Mouse (Mus musculus) stomach, embryonic 15.5 days (tissue): ENCODE measurements around the gene Klf7. TPM values are rescaled to one million over a fixed set of nuclear protein-coding genes. Genes with fewer than 3 reads are reported as not detected.

Source experiments
- ATAC-seq: fragments of 200-750 bp; cut with Nextera tagmentation; 2 replicates; pipeline ENCODE4 v1.8.0; 2017; ENCODE audit warnings: low read depth, moderate number of reproducible peaks, moderate TSS enrichment; ENCODE audit not compliant: insufficient read depth, low FRiP score
- H3K27ac ChIP-seq: fragments of 300-500 bp; sonication (generic); 2 replicates; pipeline ENCODE4 v1.5.1; 2015; ENCODE audit warnings: mild to moderate bottlenecking, inconsistent platforms
- H3K27me3 ChIP-seq: fragments of 300-500 bp; sonication (generic); replicated peaks from 2 replicates; pipeline ENCODE4 v1.6.1; 2015; ENCODE audit warnings: inconsistent platforms
- H3K36me3 ChIP-seq: fragments of 300-500 bp; sonication (generic); 2 replicates; pipeline ENCODE4 v1.6.1; 2015; ENCODE audit warnings: inconsistent platforms
- H3K4me1 ChIP-seq: fragments of 300-500 bp; sonication (generic); 2 replicates; pipeline ENCODE4 v1.6.1; 2015; ENCODE audit warnings: inconsistent platforms
- H3K4me2 ChIP-seq: fragments of 300-500 bp; sonication (generic); 2 replicates; pipeline ENCODE4 v1.6.1; 2015; ENCODE audit warnings: mild to moderate bottlenecking, inconsistent platforms
- H3K4me3 ChIP-seq: fragments of 300-500 bp; sonication (generic); replicated peaks from 2 replicates; pipeline ENCODE4 v1.5.1; 2015; ENCODE audit warnings: inconsistent platforms
- H3K9ac ChIP-seq: fragments of 300-500 bp; sonication (generic); 2 replicates; pipeline ENCODE4 v1.6.1; 2015; ENCODE audit warnings: inconsistent platforms
- H3K9me3 ChIP-seq: fragments of 300-500 bp; sonication (generic); 2 replicates; pipeline ENCODE4 v1.6.1; 2016; ENCODE audit warnings: inconsistent platforms
- WGBS: fragments of 180-500 bp; shearing (Covaris S2); methylation state at CpG from one replicate; pipeline ENCODE4 v1.1.7; 2015; 5-methylcytosine and 5-hydroxymethylcytosine counted together
- polyA plus RNA-seq: library from polyadenylated mRNA; unstranded; fragments of >200 nt; fragmentation: Nextera tagmentation; extraction: Ambion mirVana; gene quantifications from 2 replicates; pipeline ENCODE4 v1.2.1, GENCODE M21; 2015

Klf7 gene
- 21.5 and 24.2 TPM in 2 replicates for polyA plus RNA-seq

DNA sequence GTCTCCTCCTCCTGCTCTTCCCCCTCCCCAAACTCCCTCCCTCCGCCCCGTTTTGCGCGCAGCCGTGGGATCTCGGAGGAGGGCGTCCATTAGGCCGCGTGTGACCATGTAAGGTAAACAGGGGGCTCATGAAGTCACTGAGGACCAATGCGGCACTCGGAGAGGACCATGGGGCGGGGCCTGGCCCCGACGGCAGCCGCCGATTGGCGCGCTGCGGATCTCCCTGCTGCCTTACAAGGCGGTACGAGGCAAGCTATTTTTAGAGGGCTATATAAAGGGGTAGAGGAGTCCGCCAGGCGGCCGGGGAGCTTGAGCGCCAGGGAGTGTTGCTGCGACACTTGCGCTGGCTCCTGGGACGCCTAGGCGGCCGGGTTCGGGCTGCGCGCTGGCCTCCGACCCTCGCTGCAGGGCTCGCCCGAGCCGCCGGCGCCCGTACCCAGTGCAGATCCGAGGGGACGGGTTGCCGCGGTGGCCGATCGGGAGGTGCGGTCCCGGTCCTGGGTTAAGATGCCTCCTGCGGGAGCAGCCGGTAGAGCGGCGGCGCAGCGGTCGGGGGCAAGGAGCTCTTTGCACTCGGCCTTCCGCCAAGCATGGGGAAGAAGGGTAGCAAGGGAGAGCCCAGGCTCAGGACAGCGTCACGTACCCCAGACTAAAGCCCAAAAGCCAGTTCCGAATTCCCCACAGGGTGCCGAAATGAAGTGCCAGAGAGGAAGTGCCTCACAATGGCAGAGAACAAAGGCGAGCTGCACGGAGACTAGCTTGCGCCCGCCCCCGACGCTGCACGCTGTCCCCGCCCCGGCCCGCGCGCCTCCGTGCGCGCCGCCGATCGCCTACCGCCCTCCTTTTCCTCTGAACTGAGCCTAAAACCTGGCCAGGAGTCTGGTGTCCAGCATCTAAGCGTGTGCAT lies at the start of gene Klf7:
Klf7 (minus strand) TSS at position 724 of the 907 bp plus-strand sequence.
- peak within 1 kb of the TSS; percentile 100 for H3K27ac ChIP-seq
- under 1% methylated on average over 82 of the region's 82 CpGs for WGBS
- H3K27me3 ChIP-seq: no peaks in the 10 kb centered on the region
- H3K4me1 ChIP-seq: peaks cover 11% of the 10 kb centered on the region; the same call in 1 of the 2 replicates
- no peaks in the 10 kb centered on the region for H3K36me3 ChIP-seq
- peak within 1 kb of the TSS; percentile 100 for H3K9ac ChIP-seq
- H3K4me2 ChIP-seq: peak within 1 kb of the TSS; percentile 59
- peak within 1 kb of the TSS; percentile 82 for H3K4me3 ChIP-seq
- ATAC-seq: peak; percentile 98
- no peaks in the 10 kb centered on the region for H3K9me3 ChIP-seq

DNA sequence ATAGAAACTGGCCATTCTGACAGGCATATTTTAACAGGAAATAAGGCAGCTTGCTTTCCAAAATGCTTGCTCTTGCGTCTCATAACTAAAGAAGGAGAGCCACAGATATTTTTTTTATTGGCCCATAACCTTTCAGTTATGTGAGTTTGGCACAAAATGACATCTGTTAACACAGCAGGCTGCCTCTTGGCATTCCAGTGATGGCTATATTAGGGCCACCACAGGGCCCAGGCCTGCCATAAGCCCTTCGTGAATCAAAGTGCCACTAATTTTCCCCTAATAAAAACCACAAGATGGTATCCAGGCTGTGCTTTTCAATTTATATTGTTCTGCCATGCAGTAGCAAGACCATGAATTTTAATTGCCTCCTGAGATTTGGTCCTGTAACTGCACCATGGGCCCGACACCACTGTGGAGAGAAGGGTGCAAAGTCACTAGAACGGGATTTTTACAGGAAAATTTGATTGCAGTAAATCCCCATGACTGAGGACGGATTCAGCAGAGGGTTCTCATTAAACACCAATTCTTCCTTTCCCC lies 42.5 kb upstream of the Klf7 start:
- H3K4me3 ChIP-seq: no peak overlapping the region
- no peaks in the 10 kb centered on the region for H3K9me3 ChIP-seq
- no peaks in the 10 kb centered on the region for H3K27me3 ChIP-seq
- no peaks in the 10 kb centered on the region for H3K4me1 ChIP-seq
- H3K27ac ChIP-seq: no peak overlapping the region
- H3K9ac ChIP-seq: no peak overlapping the region
- no peaks in the 10 kb centered on the region for H3K36me3 ChIP-seq
- no peak for ATAC-seq
- no peak overlapping the region for H3K4me2 ChIP-seq
- WGBS: 81% methylated on average over 5 of the region's 5 CpGs

DNA sequence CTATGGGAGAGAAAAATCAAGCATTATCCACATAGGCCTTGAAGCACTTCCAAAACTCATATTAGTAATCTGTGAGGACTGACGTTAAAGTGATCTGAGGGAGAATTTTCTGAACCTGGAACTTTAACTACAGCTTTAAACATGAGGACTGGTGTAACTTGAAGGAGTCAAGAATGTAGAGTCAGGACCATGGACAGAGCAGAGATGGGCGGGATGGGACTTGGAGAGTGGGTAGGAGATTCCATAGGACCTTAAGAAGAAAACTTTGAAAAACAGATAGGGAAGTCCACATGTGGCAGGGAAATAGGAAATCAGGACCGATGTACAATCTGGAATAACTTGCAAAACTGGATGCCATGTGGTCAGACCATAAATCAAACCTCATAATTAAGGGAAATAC lies 36.7 kb upstream of the Klf7 start:
- H3K4me1 ChIP-seq: no peaks in the 10 kb centered on the region
- no peaks in the 10 kb centered on the region for H3K9me3 ChIP-seq
- no peak overlapping the region for H3K27ac ChIP-seq
- no peaks in the 10 kb centered on the region for H3K36me3 ChIP-seq
- 47% methylated on average over 3 of the region's 3 CpGs for WGBS
- H3K4me3 ChIP-seq: no peak overlapping the region
- no peaks in the 10 kb centered on the region for H3K27me3 ChIP-seq
- H3K4me2 ChIP-seq: no peak overlapping the region
- H3K9ac ChIP-seq: no peak overlapping the region
- no peak for ATAC-seq

DNA sequence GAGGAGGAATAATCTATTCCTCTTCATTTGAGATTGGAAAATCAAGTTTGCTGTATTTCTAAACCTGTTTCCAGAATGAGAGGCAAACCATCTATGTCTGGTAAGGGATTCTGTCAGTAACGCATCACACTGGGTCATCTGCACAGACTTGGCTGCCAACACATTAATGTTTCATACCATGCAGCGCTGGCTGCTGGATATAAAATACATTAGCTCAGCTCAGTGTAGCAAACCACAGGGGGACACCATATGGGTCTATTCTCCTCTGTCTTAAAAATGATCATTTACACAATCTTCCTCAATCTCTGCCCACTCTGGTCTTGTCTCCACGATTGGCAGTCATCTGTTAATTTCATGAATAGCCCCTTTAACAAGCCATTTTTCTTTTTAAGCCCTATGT lies 27.1 kb upstream of the Klf7 start:
- Histone ChIP-seq H3K4me3 (no peak overlapping the region), H3K4me1 (no peaks in the 10 kb centered on the region), H3K4me2 (no peak overlapping the region), H3K27ac (no peak overlapping the region), H3K9ac (no peak overlapping the region), H3K27me3 (no peaks in the 10 kb centered on the region), H3K36me3 (no peaks in the 10 kb centered on the region), H3K9me3 (no peaks in the 10 kb centered on the region)
- no peak for ATAC-seq
- 88% methylated on average over 3 of the region's 3 CpGs for WGBS

DNA sequence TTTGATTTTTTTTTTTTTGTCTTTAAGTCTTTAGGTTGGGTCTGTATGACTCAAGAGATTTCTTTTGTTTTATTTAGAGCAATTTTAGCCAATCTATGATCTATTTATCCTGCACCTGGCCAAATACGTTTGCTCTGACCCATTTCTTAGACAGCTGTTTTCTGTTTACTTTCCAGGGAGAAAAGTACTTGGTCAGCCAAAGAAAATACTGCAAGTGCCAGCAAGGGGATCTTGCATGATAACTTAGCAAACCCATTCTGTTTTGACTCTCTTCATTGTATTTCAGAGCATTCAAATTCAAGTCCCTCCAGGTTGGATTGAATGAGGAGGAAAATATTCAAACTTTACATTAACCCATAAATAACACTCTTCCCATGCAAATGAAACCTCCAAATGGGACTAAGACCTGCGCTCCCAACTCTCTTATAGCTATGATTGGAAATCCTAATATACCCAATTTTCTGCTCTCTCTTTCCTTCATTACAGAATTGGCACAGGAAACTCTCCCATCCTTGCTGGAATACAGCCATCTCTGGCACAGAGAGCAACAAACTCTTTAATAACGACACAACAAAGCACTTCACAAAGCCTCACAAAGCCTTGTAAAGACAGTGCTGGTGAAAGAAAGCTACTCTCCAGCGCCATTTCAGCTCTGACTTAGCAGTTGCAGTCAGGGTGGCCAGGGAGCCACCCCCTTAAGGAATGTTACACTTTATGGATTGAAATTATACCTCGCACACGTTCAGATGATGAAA lies 20.8 kb upstream of the Klf7 start:
- H3K36me3 ChIP-seq: no peaks in the 10 kb centered on the region
- 60% methylated on average over 6 of the region's 6 CpGs for WGBS

DNA sequence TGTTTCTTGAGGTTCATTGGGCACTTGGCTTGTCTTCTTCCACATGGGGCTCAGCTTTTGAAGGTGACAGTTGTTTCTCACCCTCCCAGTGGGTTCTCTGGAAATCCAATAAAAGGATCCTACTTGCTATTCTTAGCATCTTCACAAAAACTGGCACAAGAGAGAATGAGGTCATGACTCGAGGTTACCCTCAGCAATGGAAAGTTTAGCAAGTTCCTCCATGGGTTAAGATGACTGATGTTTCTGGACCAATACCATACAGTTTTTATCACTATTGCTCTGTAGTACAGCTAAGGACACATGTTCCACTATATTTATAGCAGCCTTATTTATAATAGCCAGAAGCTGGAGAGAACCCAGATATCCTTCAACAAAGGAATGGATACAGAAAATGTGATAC lies 12.4 kb upstream of the Klf7 start:
- H3K27me3 ChIP-seq: no peaks in the 10 kb centered on the region
- no peaks in the 10 kb centered on the region for H3K4me1 ChIP-seq
- no peak for ATAC-seq
- H3K9me3 ChIP-seq: no peaks in the 10 kb centered on the region
- 58% methylated on average over 1 of the region's 1 CpGs for WGBS
- H3K4me2 ChIP-seq: no peak overlapping the region
- H3K27ac ChIP-seq: no peak overlapping the region
- H3K4me3 ChIP-seq: no peak overlapping the region
- H3K9ac ChIP-seq: no peak overlapping the region
- no peaks in the 10 kb centered on the region for H3K36me3 ChIP-seq

More for the DNA sequence above, 20.8 kb upstream of the Klf7 start:
- H3K4me3 ChIP-seq: no peak overlapping the region
- no peak overlapping the region for H3K27ac ChIP-seq
- no peaks in the 10 kb centered on the region for H3K4me1 ChIP-seq
- H3K4me2 ChIP-seq: no peak overlapping the region
- no peaks in the 10 kb centered on the region for H3K9me3 ChIP-seq
- H3K27me3 ChIP-seq: no peaks in the 10 kb centered on the region
- ATAC-seq: no peak
- no peak overlapping the region for H3K9ac ChIP-seq

DNA sequence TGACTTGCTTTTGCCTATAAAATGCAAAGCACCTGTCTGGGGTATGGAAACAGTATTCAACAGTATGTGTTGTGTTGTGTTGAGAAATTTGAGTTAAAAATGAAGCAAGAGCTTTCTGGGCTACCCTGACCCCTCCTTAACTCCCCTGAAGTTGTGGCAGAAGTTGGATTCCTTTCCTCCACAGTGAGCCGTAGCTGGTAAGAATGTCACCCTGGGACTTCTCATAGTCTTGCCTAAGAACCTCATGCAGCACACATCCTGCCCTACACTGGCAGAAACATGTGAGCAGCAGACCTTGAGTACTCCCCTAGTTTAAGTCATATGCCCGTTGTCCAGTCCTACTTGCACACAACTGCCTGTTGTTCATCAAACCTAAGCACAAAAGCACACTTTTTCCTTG lies 4.7 kb upstream of the Klf7 start:
- peaks cover 3% of the 10 kb centered on the region; the same call in 1 of the 2 replicates for H3K4me1 ChIP-seq
- no peak for ATAC-seq
- 73% methylated on average over 2 of the region's 2 CpGs for WGBS
- H3K27ac ChIP-seq: no peak overlapping the region
- no peak overlapping the region for H3K9ac ChIP-seq
- H3K4me2 ChIP-seq: no peak overlapping the region
- H3K9me3 ChIP-seq: no peaks in the 10 kb centered on the region
- H3K4me3 ChIP-seq: no peak overlapping the region
- no peaks in the 10 kb centered on the region for H3K27me3 ChIP-seq
- no peaks in the 10 kb centered on the region for H3K36me3 ChIP-seq

DNA sequence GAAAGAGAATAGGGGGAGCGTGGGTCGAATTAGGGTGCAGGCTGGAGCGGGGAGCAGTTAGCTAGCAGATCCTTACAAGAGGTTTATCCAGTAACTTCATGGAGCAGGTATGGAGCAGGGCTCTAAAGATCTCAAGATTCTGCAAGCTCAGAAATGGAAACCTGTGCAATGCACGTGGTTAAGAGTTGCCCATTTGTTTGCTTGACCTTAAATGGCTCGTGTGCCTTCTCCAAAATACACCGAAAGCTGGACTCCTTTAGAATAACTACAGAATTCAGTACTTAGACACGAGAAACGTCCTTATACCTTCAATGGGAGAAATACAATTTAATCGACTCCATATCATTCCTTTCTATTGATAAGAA lies 366 bp upstream of the Klf7 start:
- Histone ChIP-seq H3K27me3 (no peaks in the 10 kb centered on the region), H3K36me3 (no peaks in the 10 kb centered on the region), H3K4me1 (peaks cover 11% of the 10 kb centered on the region; the same call in 1 of the 2 replicates), H3K27ac (peak overlapping the region; percentile 100), H3K4me2 (peak overlapping the region; percentile 59), H3K4me3 (peak overlapping the region; percentile 82), H3K9me3 (no peaks in the 10 kb centered on the region), H3K9ac (peak overlapping the region; percentile 100; the same call in 1 of the 2 replicates)
- no peak for ATAC-seq
- WGBS: 16% methylated on average over 9 of the region's 9 CpGs

DNA sequence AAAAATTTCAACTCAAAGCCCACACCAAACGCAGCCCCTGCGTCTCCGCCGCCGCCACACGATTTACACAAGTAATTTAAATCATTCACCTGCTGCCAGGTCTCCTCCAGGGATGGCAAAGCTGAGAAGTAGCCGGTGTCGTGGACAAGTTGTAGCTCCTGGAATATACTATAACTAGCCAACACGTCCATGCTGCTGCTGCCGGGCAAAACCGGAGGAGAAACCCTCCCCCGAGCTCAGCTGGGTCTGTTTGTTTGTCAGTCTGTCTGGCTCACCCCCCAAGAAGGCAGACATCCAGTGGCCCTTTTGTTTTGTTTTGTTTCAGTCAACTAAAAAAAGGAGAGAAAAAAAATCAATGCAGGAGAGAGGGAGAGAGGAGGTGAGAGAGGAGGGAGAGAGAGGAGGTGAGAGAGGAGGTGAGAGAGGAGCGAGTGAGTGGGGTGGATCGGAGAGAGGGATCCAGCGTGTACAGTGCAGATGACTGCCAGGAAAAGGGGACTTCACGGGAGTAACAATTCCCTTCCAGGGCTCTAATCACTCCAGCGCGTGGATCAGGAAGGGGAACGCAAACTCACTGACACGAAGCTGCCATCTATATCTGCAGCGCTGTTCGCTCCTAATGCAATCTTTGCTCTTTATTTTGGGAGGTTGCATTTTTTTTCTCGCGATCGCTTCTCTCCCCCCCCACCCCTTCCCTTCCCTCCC lies 1.1 kb downstream of the Klf7 start:
- Histone ChIP-seq H3K9ac (peak overlapping the region; percentile 72), H3K9me3 (no peaks in the 10 kb centered on the region), H3K4me2 (peak overlapping the region; percentile 57), H3K4me1 (peaks cover 11% of the 10 kb centered on the region; the same call in 1 of the 2 replicates), H3K27ac (peak overlapping the region; percentile 100), H3K4me3 (peak overlapping the region; percentile 82), H3K27me3 (no peaks in the 10 kb centered on the region), H3K36me3 (no peaks in the 10 kb centered on the region)
- under 1% methylated on average over 25 of the region's 25 CpGs for WGBS
- peak; percentile 27; the same call in 1 of the 2 replicates for ATAC-seq

DNA sequence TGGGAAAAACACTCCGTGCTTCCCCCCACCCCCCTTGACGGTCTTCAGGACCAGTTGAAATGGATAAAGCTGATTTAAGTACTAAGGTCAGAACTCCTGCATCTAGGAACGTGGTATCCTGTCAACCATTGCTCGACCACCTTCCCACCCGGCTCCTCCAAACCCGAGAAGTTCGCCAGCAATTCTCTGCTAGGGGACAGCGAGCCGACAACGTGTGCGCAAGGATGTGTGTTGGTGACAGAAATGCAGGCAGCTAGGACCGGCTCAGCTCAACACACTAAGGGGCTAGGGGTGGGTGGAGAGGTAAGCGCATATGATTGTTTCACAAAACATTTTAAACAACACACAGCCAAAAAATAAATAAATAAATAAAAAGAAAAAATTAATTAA lies 1.7 kb downstream of the Klf7 start:
- H3K36me3 ChIP-seq: no peaks in the 10 kb centered on the region
- under 1% methylated on average over 13 of the region's 13 CpGs for WGBS
- ATAC-seq: no peak
- H3K4me2 ChIP-seq: peak overlapping the region; percentile 57
- peak overlapping the region; percentile 72; the same call in 1 of the 2 replicates for H3K9ac ChIP-seq
- H3K27ac ChIP-seq: peak overlapping the region; percentile 100
- H3K27me3 ChIP-seq: no peaks in the 10 kb centered on the region
- peak overlapping the region; percentile 82 for H3K4me3 ChIP-seq
- H3K4me1 ChIP-seq: peaks cover 11% of the 10 kb centered on the region; the same call in 1 of the 2 replicates
- no peaks in the 10 kb centered on the region for H3K9me3 ChIP-seq

DNA sequence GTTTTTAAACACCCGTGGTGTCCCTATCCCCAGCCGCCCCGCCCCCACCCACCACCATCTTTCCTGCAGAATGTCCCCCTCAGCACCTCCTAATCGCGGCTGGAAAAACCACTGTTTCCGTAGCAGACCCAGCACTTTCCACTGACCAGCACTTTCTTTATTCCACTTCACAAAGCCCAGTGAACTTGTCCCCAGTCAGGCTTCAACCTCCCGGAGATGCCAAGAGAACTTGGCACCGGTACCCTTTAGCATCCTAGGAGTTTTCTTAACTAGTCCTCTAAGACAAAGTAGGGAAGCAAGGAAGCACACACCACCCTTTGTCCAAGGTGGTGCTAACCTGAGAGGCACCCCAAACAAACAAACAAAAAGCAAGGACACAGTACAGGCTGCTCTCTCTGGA lies 2.2 kb downstream of the Klf7 start:
- H3K36me3 ChIP-seq: no peaks in the 10 kb centered on the region
- H3K4me2 ChIP-seq: peak overlapping the region; percentile 57
- no peak for ATAC-seq
- H3K27ac ChIP-seq: peak overlapping the region; percentile 100
- H3K9ac ChIP-seq: peak overlapping the region; percentile 72; the same call in 1 of the 2 replicates
- WGBS: 3% methylated on average over 8 of the region's 8 CpGs
- H3K4me1 ChIP-seq: peaks cover 11% of the 10 kb centered on the region; the same call in 1 of the 2 replicates
- peak overlapping the region; percentile 82 for H3K4me3 ChIP-seq
- no peaks in the 10 kb centered on the region for H3K9me3 ChIP-seq
- H3K27me3 ChIP-seq: no peaks in the 10 kb centered on the region
